Mouse (Mus musculus) lung, postnatal 0 days (tissue): Measurements from ENCODE around the gene Sult5a1.

Source experiments
- CTCF ChIP-seq: IDR thresholded peaks from 2 replicates; pipeline ENCODE4 v1.5.1; 2016; ENCODE audit warnings: antibody characterized with exemption, mild to moderate bottlenecking
- EP300 ChIP-seq: IDR thresholded peaks from 2 replicates; pipeline ENCODE4 v1.6.1; 2016; ENCODE audit warnings: antibody characterized with exemption, mild to moderate bottlenecking, control low read depth

DNA sequence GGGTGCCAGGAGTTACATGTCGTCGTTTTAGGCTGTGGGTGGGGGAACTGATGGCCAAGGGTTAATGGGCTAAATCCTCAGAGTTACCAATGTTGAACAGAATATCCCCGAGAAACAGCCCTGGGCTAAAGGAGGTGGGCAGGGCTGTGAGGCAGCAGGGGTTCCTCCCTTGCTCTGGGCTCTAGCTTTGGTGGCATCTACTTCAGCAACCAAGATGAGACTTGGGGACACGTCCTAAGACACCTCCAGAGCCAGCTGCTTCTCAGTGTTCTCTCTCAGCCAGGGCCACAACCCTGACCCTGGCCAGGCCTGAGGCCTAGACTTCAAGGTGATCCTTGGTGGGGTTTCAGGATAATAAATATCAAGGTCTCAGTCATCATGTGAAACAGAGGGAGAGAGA, 19.4 kb downstream of the Sult5a1 start:
- no peak for TF ChIP-seq CTCF
- TF ChIP-seq EP300: no peak
